Mouse (Mus musculus) limb, embryonic 10.5 days (tissue): ENCODE results near the gene Tnfrsf8. TPM values are rescaled to one million over a fixed set of nuclear protein-coding genes. Genes with fewer than 3 reads are reported as not detected.

ENCODE experiments used
- DNase-seq: peaks from one replicate; pipeline ENCODE4 v3.0.0-alpha.2; 2017; ENCODE audit warnings: low spot score
- H3K27ac ChIP-seq: fragments of 300-500 bp; sonication (generic); 2 replicates; pipeline ENCODE4 v1.5.1; 2016; ENCODE audit warnings: mild to moderate bottlenecking
- H3K27me3 ChIP-seq: fragments of 300-500 bp; sonication (generic); 2 replicates; pipeline ENCODE4 v1.6.1; 2016; ENCODE audit warnings: low read depth, mild to moderate bottlenecking; ENCODE audit not compliant: poor library complexity, severe bottlenecking
- H3K36me3 ChIP-seq: fragments of 300-500 bp; sonication (generic); 2 replicates; pipeline ENCODE4 v1.6.1; 2016; ENCODE audit warnings: mild to moderate bottlenecking, moderate library complexity
- H3K4me1 ChIP-seq: fragments of 300-500 bp; sonication (generic); 2 replicates; pipeline ENCODE4 v1.6.1; 2016
- H3K4me3 ChIP-seq: fragments of 300-500 bp; sonication (generic); 2 replicates; pipeline ENCODE4 v1.5.1; 2016; ENCODE audit warnings: mild to moderate bottlenecking, moderate library complexity
- H3K9me3 ChIP-seq: fragments of 300-500 bp; sonication (generic); replicated peaks from 2 replicates; pipeline ENCODE4 v1.6.1; 2016; ENCODE audit warnings: mild to moderate bottlenecking
- WGBS: fragments of 180-500 bp; shearing (Covaris S2); methylation state at CpG from one replicate; pipeline ENCODE4 v1.1.7; 2016; 5-methylcytosine and 5-hydroxymethylcytosine counted together
- polyA plus RNA-seq: library from polyadenylated mRNA; unstranded; fragments of >200 nt; fragmentation: Nextera tagmentation; extraction: Ambion mirVana; gene quantifications from 2 replicates; pipeline ENCODE4 v1.2.1, GENCODE M21; 2016

The Tnfrsf8 gene
- polyA plus RNA-seq, 1 experiment from 2014 or later = 0.05 TPM

GRCm38 (mm10) chr4:145276368-145277249 is 38.4 kb downstream of the Tnfrsf8 start:
- no peak for DNase-seq
- Histone ChIP-seq H3K4me1 (no peaks in the 10 kb centered on the region), H3K9me3 (no peaks in the 10 kb centered on the region), H3K27me3 (no peaks in the 10 kb centered on the region), H3K27ac (no peak overlapping the region), H3K36me3 (no peaks in the 10 kb centered on the region), H3K4me3 (no peak overlapping the region)
- 86% methylated on average over 6 of the region's 6 CpGs for WGBS

DNA sequence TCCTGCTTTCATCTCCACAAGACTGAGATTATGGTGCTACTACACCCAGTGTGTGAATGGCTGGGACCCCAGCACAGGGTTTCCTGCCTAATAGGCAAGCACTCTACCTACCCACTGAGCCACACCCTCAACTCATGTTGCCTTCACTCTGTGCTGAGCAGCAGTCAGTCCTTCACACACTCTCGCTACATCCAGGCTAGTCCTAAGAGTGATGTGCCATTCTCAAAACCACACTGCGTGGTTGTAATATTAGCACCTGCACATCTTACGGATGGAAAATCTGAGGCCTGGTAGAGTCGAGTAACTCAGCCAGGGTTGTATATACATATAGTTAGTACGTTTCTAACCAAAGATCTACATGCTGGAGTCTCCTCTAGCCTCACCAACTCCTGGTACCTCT is 40.1 kb downstream of the Tnfrsf8 start:
- no peak for DNase-seq
- Histone ChIP-seq H3K4me1 (no peaks in the 10 kb centered on the region), H3K36me3 (no peaks in the 10 kb centered on the region), H3K9me3 (no peaks in the 10 kb centered on the region), H3K27ac (no peak overlapping the region), H3K4me3 (no peak overlapping the region), H3K27me3 (no peaks in the 10 kb centered on the region)
- 90% methylated on average over 5 of the region's 5 CpGs for WGBS

GRCm38 (mm10) chr4:145273923-145274322 is 41.0 kb downstream of the Tnfrsf8 start:
- no peak for DNase-seq
- Histone ChIP-seq H3K36me3 (no peaks in the 10 kb centered on the region), H3K9me3 (no peaks in the 10 kb centered on the region), H3K27ac (no peak overlapping the region), H3K27me3 (no peaks in the 10 kb centered on the region), H3K4me3 (no peak overlapping the region), H3K4me1 (no peaks in the 10 kb centered on the region)
- 91% methylated on average over 5 of the region's 5 CpGs for WGBS

GRCm38 (mm10) chr4:145272763-145273162 is 42.2 kb downstream of the Tnfrsf8 start:
- WGBS = 86% methylated on average over 1 of the region's 1 CpGs
- Histone ChIP-seq H3K27ac (no peak overlapping the region), H3K27me3 (no peaks in the 10 kb centered on the region), H3K9me3 (no peaks in the 10 kb centered on the region), H3K4me1 (no peaks in the 10 kb centered on the region), H3K36me3 (no peaks in the 10 kb centered on the region), H3K4me3 (no peak overlapping the region)
- DNase-seq = no peak

GRCm38 (mm10) chr4:145271634-145272033 is 43.3 kb downstream of the Tnfrsf8 start:
- no peak for DNase-seq
- no peaks in the 10 kb centered on the region for H3K27me3 ChIP-seq
- no peak overlapping the region for H3K27ac ChIP-seq
- H3K4me3 ChIP-seq = no peak overlapping the region
- no peaks in the 10 kb centered on the region for H3K9me3 ChIP-seq
- H3K4me1 ChIP-seq = no peaks in the 10 kb centered on the region
- 83% methylated on average over 4 of the region's 4 CpGs for WGBS
- H3K36me3 ChIP-seq = no peaks in the 10 kb centered on the region

DNA sequence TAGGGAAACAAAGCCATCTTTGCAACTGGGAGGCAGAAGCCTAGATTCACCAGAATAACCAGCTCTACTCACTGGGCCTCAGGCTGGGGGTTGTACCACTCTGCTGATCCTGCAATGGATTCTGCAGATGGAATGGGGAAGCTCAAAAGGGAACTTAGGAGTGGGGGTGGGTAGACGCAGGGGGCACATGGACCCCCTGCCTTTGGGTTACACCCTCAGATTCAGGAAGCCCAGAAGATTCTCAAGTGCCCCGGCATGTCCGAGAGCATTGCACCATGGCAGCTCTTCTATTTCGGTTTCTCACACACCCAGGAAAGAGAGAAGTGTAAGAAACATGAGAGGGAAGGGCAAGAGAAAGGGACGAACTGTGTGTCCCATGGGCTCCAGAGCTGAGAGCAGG is 44.8 kb downstream of the Tnfrsf8 start:
- WGBS = 91% methylated on average over 5 of the region's 5 CpGs
- H3K4me3 ChIP-seq = no peak overlapping the region
- H3K4me1 ChIP-seq = no peaks in the 10 kb centered on the region
- H3K9me3 ChIP-seq = no peaks in the 10 kb centered on the region
- no peaks in the 10 kb centered on the region for H3K36me3 ChIP-seq
- DNase-seq = no peak
- H3K27ac ChIP-seq = no peak overlapping the region
- no peaks in the 10 kb centered on the region for H3K27me3 ChIP-seq

GRCm38 (mm10) chr4:145267631-145268110 is 47.3 kb downstream of the Tnfrsf8 start:
- no peaks in the 10 kb centered on the region for H3K27me3 ChIP-seq
- H3K36me3 ChIP-seq = no peaks in the 10 kb centered on the region
- no peak for DNase-seq
- H3K4me1 ChIP-seq = no peaks in the 10 kb centered on the region
- WGBS = 87% methylated on average over 4 of the region's 4 CpGs
- no peak overlapping the region for H3K27ac ChIP-seq
- no peaks in the 10 kb centered on the region for H3K9me3 ChIP-seq
- H3K4me3 ChIP-seq = no peak overlapping the region

DNA sequence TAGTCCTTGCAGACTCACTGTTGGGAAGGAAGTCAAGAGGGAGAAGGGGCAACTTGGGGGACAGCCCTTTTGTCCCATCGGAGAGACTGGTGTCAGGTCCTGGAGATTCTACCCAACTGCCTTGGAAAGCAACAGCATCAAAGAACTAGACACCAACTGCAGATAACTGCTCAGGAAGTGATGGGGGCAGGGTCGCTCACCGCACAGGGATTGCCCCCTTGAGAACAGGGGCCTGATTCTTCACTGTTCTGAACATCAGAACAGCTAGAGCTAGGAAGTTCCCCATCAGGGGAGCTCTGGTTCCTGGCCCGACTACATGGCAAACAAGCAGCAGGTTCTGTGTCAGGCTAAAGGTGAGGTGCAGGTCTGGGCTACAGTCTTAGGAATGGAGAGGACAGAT is 48.5 kb downstream of the Tnfrsf8 start:
- no peaks in the 10 kb centered on the region for H3K36me3 ChIP-seq
- 86% methylated on average over 4 of the region's 4 CpGs for WGBS
- H3K4me3 ChIP-seq = no peak overlapping the region
- H3K9me3 ChIP-seq = no peaks in the 10 kb centered on the region
- no peak for DNase-seq
- H3K4me1 ChIP-seq = no peaks in the 10 kb centered on the region
- no peaks in the 10 kb centered on the region for H3K27me3 ChIP-seq
- H3K27ac ChIP-seq = no peak overlapping the region

- H3K27me3 ChIP-seq = no peaks in the 10 kb centered on the region
- no peak overlapping the region for H3K4me3 ChIP-seq
- no peaks in the 10 kb centered on the region for H3K4me1 ChIP-seq
- no peaks in the 10 kb centered on the region for H3K9me3 ChIP-seq
- H3K36me3 ChIP-seq = no peaks in the 10 kb centered on the region
- WGBS = 37% methylated on average over 2 of the region's 2 CpGs
- no peak for DNase-seq
- H3K27ac ChIP-seq = no peak overlapping the region
Measured at GRCm38 (mm10) chr4:145264761-145265160, 50.2 kb downstream of the Tnfrsf8 start.

- Histone ChIP-seq H3K36me3 (no peaks in the 10 kb centered on the region), H3K27me3 (no peaks in the 10 kb centered on the region), H3K4me3 (no peak overlapping the region), H3K9me3 (no peaks in the 10 kb centered on the region), H3K27ac (no peak overlapping the region), H3K4me1 (no peaks in the 10 kb centered on the region)
- WGBS = 96% methylated on average over 1 of the region's 1 CpGs
- DNase-seq = no peak
Measured at GRCm38 (mm10) chr4:145263583-145263982, 51.4 kb downstream of the Tnfrsf8 start.

DNA sequence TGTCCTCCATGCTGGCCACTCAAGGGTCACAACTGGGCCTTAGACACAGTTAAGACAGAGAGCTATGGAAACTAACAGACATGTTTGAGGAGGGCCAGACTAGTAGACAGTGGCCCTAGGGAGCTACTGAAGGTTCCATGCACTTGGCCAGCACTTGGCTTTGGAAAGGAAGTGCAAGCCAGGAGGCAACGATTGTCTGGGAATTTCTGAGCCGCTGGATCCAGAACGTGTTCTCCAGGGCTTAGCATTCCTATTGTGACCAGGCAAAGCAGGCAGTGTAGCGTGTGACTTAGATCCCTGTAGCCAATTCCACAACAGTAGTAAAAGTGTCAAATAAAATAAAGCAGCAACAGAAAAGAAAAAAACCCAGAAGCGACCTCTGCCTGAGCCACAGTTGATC is 54.2 kb downstream of the Tnfrsf8 start:
- no peak overlapping the region for H3K4me3 ChIP-seq
- H3K4me1 ChIP-seq = no peaks in the 10 kb centered on the region
- H3K27ac ChIP-seq = no peak overlapping the region
- H3K36me3 ChIP-seq = no peaks in the 10 kb centered on the region
- no peaks in the 10 kb centered on the region for H3K27me3 ChIP-seq
- DNase-seq = no peak
- 76% methylated on average over 5 of the region's 5 CpGs for WGBS
- H3K9me3 ChIP-seq = no peaks in the 10 kb centered on the region

DNA sequence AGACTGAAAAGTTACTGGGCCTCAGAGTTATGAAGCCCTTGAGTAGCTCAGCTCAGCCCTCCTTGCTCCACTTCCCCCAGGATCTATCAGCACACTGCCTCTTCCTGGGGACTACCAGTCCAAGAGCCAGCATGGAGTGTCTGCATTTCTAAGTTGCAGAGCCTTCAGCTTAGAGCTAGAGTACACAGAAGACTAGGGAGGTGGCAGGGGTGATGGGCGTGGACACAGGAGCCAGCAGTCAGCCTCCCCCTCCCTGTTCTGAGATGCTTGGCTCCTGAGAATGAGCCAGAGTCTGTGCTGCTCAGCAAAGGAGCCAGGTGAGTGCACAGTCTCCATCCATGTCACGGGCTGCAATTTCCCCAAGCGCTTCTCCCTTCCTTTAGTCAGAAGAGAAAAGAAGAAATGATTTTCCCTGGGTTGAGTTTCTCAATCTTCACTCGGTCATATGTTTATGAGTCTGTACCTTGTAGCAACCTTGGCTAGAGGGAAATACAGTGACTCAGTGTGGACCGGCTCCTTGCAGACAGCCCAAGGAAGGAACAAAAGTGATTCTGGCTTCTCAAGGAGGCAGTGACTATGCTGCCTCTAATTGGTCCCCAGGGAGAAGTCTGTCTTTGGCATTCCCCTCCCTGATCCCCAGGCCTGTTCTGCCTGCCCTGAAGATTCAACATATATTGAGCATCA is 57.1 kb downstream of the Tnfrsf8 start:
- Histone ChIP-seq H3K27me3 (no peaks in the 10 kb centered on the region), H3K4me3 (no peak overlapping the region), H3K36me3 (no peaks in the 10 kb centered on the region), H3K27ac (no peak overlapping the region), H3K4me1 (no peaks in the 10 kb centered on the region), H3K9me3 (no peaks in the 10 kb centered on the region)
- WGBS = 66% methylated on average over 5 of the region's 5 CpGs
- DNase-seq = no peak

DNA sequence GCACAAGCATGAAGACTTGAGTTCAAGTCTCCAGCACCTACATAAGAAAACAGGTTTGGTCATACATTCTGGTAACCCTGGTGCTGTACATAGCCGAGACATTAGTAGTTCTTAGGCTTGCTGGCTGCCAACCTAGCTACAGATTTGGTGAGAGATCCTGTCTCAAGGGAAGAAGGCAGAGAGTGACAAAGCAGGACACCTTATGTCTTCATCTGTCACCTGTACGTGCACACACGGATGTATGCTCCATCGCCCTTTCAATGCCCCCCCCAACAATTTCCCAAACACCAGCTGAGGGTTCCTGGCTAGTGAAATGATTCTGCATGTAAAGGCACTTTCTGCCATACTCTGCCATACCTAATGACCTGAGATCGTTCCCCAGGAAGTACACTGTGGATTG is 58.8 kb downstream of the Tnfrsf8 start:
- DNase-seq = no peak
- H3K4me3 ChIP-seq = no peak overlapping the region
- H3K4me1 ChIP-seq = no peaks in the 10 kb centered on the region
- no peaks in the 10 kb centered on the region for H3K36me3 ChIP-seq
- 92% methylated on average over 5 of the region's 5 CpGs for WGBS
- H3K9me3 ChIP-seq = no peaks in the 10 kb centered on the region
- no peak overlapping the region for H3K27ac ChIP-seq
- H3K27me3 ChIP-seq = no peaks in the 10 kb centered on the region
